Mouse (Mus musculus) liver, embryonic 14 days (tissue): ENCODE data around the gene Slc39a8. TPM values are rescaled to one million over a fixed set of nuclear protein-coding genes. Genes with fewer than 3 reads are reported as not detected.

Source experiments
- polyA plus RNA-seq: library from polyadenylated mRNA; depleted of rRNA; stranded (reverse); fragments of >200 nt; gene quantifications from 2 replicates; pipeline ENCODE4 v1.2.3, GENCODE M21; 2012; rRNA removed

The Slc39a8 gene
- 28.9 and 32.6 TPM in 2 replicates for polyA plus RNA-seq

GRCm38 (mm10) chr3:135825016-135825753, at the start of gene Slc39a8:
Gene Slc39a8, plus strand, starts transcription at chr3:135825279.

Other genes starting within 250 kb of the Slc39a8 start
- gene Nfkb1, start 133.7 kb upstream of the Slc39a8 start, polyA plus RNA-seq: 14.7 and 17.5 TPM in 2 replicates